Mouse (Mus musculus): ENCODE measurements around the gene Morf4l1.
"Not testable (repeated sequence)": the region's sequence is repeated elsewhere in the genome, so short reads cannot be mapped to it uniquely, and the experiment has no call there.

Morf4l1 gene

DNA sequence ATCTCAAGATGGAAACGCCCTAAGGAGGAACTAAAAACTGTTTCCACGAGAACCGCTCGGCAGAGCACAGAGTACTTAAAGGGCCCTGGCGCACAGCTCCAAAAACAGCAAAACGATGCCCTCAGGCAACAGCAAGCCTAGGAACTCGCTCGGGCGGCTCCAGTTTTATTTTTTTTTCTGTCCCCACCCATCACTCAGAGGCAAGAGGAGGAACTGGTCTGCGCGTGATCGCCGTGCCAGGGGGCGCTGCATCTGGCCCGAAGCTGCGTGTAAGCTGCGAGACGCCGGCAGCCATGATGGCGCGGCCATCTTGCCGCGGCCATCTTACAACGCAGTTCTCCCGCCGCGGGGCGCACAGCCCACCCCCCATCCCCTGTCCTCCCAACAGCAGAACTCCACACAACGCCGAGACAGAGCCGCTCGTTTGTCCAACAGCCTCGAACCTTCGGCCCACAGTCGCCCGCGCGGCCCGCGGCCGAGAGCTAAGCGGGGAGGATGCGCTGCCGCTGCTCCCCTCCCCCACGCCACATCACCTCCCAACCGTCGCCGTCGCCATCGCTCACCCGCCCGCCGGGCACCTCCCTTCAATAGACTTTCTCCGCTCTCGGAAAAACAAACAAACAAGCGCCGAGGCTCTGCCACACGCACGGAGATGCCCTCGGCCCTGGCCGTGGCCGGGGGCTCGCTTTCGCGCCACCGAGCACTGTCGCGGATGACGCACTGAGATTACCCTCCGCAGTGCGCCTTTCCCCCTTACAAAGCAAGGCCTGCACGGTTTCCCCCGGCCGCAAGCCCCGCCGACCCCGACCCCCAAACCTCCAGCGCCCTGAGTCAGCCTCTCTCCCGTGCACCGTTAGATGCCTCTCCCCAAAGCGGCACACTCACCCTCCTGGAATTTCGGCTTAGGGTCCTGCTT, 665 bp downstream of the Morf4l1 start:
- peak; percentile 92 for DNase-seq (ENCODE audit: inconsistent ontology term)

DNA sequence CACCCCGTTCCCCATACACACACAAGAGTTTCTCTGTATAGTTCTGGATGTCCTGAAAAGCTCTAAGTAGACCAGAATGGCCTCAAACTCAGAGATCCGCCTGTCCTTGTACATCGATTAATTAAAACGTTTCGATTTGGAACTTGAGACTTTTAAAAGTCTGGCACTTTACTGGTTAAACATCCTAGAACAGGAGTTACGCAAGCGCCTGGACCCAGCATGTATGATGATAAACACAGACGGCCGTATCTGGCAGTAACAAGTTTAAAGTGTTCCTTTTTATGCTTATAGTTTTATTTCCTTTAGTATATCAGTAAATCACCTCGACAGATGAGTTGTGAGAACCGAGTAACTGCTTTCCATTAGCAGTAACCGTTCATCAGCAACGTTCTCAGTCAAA, 1.4 kb downstream of the Morf4l1 start:
- DNase-seq (ENCODE audit: inconsistent ontology term) = peak; percentile 39

GRCm38 (mm10) chr9:90109386-90109785, 5.2 kb downstream of the Morf4l1 start:
- no peak for DNase-seq (ENCODE audit: inconsistent ontology term)

DNA sequence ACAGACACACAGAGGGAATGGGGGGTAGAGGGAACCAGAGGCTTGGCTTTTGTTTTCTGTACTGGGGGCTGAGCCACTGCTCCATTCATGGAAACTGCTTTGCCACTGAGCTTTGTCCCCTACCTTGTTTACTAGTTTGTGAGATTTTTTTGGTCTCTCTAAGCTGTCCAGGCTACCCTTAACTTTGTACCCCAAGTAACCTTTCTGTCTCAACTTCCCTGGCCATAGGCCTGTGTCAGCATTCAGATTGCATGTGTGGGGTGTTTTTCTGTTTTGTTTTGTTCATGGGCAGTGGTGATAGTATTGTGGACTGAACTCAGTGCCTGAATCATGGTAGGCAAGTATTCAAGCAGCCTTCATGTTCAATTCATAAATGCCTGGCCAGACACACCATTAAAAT, 6.3 kb downstream of the Morf4l1 start:
- no peak for DNase-seq (ENCODE audit: inconsistent ontology term)

GRCm38 (mm10) chr9:90106915-90107314, 7.7 kb downstream of the Morf4l1 start:
- DNase-seq (ENCODE audit: inconsistent ontology term) = no peak

GRCm38 (mm10) chr9:90105462-90105861, 9.1 kb downstream of the Morf4l1 start:
- DNase-seq (ENCODE audit: inconsistent ontology term) = no peak

DNA sequence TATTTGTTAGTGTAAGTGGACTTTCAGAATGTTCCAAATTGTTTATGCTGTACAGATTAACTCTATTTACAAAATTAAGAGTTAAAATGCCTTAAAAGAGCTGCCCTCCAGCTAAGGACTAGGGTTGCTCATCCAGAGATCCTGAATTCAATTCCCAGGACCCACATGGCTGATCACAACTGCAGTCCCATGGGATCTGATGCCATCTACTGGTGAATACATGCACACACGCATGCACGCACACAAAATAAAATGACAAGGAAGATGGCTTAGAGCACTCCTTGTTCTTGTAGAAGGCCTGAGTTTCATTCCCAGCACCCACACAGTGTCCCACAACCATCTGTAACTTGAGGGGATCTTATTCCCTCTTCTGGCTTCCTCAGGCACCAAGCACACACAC, 13.8 kb downstream of the Morf4l1 start:
- no peak for DNase-seq (ENCODE audit: inconsistent ontology term)

DNA sequence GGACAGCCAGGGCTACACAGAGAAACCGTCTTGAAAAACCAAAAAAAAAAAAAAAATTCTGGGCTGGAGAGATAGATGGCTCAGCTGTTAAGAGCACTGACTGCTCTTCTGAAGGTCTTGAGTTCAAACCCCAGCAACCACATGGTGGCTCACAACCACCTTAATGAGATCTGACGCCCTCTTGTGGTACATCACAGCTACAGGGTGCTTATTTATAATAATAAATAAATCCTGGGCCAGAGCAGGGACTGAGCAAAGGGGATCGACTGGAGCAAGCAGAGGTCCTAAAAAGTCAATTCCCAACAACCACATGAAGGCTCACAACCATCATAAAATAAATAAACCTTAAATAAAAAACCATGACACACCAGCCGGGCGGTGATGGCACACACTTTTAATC, 15.6 kb downstream of the Morf4l1 start:
- DNase-seq (ENCODE audit: inconsistent ontology term) = no peak

DNA sequence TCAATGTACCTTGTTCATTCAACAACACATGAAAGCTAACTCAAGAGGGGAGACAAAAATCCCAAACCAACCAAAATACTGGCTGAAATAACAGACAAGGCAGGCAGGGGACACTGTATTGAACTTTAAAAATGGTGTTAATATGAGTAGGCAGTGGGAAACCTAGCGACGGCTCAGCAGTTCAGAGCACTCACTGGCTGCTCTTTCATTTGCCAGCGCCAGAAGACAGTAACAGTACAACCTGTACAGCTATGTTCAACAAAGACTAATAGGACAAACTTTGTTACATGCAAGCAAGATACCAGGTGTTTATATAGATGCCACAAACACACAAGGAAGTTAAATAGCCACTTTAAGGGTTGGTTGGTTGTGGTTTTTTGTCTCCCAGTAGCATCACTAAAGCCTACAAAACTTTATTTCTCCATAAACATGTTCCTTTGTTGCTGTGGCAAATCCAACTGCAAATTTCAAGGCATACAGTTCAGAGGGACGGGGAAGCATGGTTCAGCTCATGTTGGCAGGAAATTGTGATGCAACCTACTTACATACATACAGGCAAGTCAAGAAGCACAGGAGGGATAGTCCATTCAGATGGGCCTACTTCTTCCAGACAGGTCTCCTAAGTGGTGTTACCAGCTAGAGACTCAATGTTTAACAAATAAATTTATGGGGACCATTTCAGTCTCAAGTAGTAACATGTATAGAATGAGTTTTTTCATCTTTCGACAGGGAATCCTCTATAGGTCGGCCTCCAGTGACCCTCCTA, 25.1 kb downstream of the Morf4l1 start:
- DNase-seq (ENCODE audit: inconsistent ontology term) = no peak

DNA sequence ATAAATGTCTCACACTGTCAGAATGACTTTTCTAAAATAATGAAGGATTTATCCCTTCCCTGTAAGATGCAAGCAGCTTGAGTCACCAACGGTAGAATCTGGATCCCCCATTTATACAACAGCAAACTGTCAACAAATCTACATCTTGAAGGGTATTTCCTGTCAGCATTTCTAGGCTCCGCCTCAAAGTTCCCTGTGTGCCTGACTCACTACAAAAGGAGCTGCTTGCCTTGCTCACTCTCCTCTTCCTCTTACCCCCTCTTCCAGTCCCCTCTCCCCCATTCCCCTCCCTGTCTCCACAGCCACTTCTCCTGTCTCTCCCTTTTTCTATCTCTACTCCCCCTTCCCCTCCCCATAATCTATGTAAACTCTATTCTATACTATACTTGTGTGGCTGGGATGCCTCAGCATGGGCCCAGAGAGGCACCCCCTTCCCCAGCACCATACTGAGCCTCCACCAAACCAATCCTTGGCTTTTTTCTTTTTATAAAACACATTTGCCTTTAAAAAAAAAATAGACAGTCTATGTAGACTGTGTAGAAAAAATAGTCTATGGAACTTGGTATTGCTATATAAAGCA, 26.6 kb downstream of the Morf4l1 start:
- no peak for DNase-seq (ENCODE audit: inconsistent ontology term)

- no peak for DNase-seq (ENCODE audit: inconsistent ontology term)
These were observed 29.7 kb downstream of the Morf4l1 start for GRCm38 (mm10) chr9:90084766-90085468.

DNA sequence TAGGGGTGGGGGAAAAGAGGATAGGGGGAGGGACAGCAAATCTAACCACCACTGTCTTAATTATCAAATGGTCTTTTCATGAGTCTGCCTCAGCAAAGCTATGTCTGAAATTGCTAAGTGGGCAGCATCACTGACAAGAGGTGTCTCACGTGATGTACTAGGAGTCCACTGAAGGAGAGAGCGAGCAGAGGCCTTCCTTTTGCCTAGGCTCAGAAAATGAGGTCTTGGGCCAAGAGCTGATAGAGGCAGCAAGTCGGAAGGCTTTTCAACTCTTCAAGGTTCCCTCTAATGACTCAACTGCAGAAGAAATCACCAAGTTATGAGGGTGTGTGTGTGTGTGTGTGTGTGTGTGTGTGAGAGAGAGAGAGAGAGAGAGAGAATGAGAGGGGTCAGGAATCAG, 30.4 kb downstream of the Morf4l1 start:
- no peak for DNase-seq (ENCODE audit: inconsistent ontology term)

DNA sequence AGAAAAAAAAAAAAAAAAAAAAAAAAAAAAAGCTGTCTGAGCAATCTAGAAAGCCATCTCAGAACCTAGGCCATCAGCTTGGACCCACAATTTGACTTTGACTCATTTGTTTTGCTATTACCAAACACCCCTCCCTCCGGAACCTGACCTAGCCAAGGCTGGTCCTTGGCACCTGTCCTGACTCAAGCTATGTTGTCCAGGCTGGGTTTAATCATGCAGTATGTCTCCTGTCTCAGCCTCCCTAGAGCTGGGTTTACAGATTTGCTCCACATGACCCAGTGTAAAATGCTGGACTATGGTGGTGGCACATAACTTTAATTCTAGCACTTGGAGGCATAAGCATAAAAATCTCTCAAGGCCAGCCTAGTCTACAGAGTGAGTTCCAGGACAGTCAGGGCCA, 31.6 kb downstream of the Morf4l1 start:
- no peak for DNase-seq (ENCODE audit: inconsistent ontology term)

DNA sequence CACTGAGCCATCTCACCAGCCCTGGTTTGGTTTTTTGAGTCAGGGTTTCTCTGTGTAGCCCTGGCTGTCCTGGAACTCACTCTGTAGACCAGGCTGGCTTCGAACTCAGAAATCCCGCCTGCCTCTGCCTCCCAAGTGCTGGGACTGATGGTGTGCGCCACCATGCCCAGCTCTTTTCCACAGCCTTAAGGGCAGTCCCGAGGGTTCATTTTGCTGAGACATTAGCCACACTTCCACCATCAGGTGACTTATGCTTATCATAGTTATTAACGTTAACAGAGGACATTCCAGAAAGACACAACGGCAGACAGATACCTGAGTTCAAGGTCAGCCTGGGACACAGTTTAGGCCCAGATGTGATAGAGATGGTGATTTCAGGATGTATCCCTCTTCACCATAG, 32.6 kb downstream of the Morf4l1 start:
- not testable (repeated sequence) for DNase-seq (ENCODE audit: inconsistent ontology term)

GRCm38 (mm10) chr9:90076849-90077461, 37.6 kb downstream of the Morf4l1 start:
- peak; percentile 37 for DNase-seq (ENCODE audit: inconsistent ontology term)

- DNase-seq (ENCODE audit: inconsistent ontology term) = no peak
These were observed 38.4 kb downstream of the Morf4l1 start for GRCm38 (mm10) chr9:90076131-90076530.

DNA sequence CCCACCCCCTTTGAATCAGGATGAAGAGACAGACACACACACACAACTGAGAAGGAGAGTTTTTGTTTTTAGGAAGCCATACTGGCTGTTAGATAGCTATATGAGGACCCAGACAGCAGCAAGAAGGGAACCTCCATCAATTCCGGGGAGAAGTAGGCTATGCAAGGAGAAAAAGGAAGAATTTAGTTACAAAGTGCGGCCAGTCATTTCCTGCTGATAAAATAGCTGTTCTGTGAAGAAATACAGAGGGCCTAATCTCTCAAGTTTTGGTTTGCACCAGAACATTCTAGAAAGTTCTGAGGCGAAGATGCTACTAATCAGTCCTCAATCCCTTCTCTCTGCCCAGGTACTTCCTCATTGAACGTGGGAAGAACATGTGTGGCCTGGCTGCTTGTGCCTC, 39.2 kb downstream of the Morf4l1 start:
- no peak for DNase-seq (ENCODE audit: inconsistent ontology term)

GRCm38 (mm10) chr9:90070174-90070573, 44.4 kb downstream of the Morf4l1 start:
- no peak for DNase-seq (ENCODE audit: inconsistent ontology term)

GRCm38 (mm10) chr9:90069485-90069884, 45.1 kb downstream of the Morf4l1 start:
- DNase-seq (ENCODE audit: inconsistent ontology term) = no peak

- DNase-seq (ENCODE audit: inconsistent ontology term) = no peak
These were observed 45.8 kb downstream of the Morf4l1 start for GRCm38 (mm10) chr9:90068786-90069185.

GRCm38 (mm10) chr9:90067341-90067740, 47.2 kb downstream of the Morf4l1 start:
- no peak for DNase-seq (ENCODE audit: inconsistent ontology term)
